Mouse (Mus musculus) gastrocnemius, adult 2 months (tissue): Measurements from ENCODE around the gene Mapre1. TPM values are rescaled to one million over a fixed set of nuclear protein-coding genes. Genes with fewer than 3 reads are reported as not detected.

Experiments
- DNase-seq: peaks from one replicate; pipeline ENCODE4 v3.0.0; 2022
- H3K27ac ChIP-seq: fragments of 200-600 bp; 2 replicates; pipeline ENCODE4 v1.8.1; 2022; ENCODE audit warnings: mild to moderate bottlenecking
- H3K4me3 ChIP-seq: fragments of 200-600 bp; 2 replicates; pipeline ENCODE4 v1.8.1; 2022; ENCODE audit warnings: mild to moderate bottlenecking, moderate library complexity
- CTCF ChIP-seq: fragments of 200-600 bp; IDR thresholded peaks from 2 replicates; pipeline ENCODE4 v1.8.1; 2022; ENCODE audit warnings: antibody characterized with exemption, mild to moderate bottlenecking, moderate library complexity
- intact Hi-C: fragments of 180-260 bp; cut with DNase I; formaldehyde crosslinking; loops from one replicate; pipeline ENCODE4 v1.15.1; 2025
- total RNA-seq, 2 experiments: library from RNA; stranded (reverse); gene quantifications; 2 replicates each; pipeline ENCODE4 v1.2.3; 2021

Gene Mapre1
- total RNA-seq, 2 experiments from 2014 or later, result 32.8 to 41.3 TPM

- no peak for TF ChIP-seq CTCF
- intact Hi-C loops, result no loop called here
- Histone ChIP-seq H3K4me3 (no peak overlapping the region), H3K27ac (no peak overlapping the region)
- DNase-seq, result no peak
Observed at GRCm38 (mm10) chr2:153725291-153725690, 15.8 kb upstream of the Mapre1 start.

- no peak for DNase-seq
- intact Hi-C loops, result no loop called here
- H3K27ac ChIP-seq, result no peak overlapping the region
- no peak for TF ChIP-seq CTCF
- no peak overlapping the region for H3K4me3 ChIP-seq
Observed at GRCm38 (mm10) chr2:153734033-153734432, 7.0 kb upstream of the Mapre1 start.

GRCm38 (mm10) chr2:153741437-153742065 is 477 bp downstream of the Mapre1 start:
- DNase-seq, result no peak
- TF ChIP-seq CTCF, result no peak
- Histone ChIP-seq H3K4me3 (peak overlapping the region; percentile 89), H3K27ac (peak overlapping the region; percentile 98)
- intact Hi-C loops, result no loop called here

GRCm38 (mm10) chr2:153747994-153748393 is 6.9 kb downstream of the Mapre1 start:
- Histone ChIP-seq H3K27ac (no peak overlapping the region), H3K4me3 (no peak overlapping the region)
- intact Hi-C loops, result no loop called here
- no peak for DNase-seq
- no peak for TF ChIP-seq CTCF

- H3K27ac ChIP-seq, result peak overlapping the region; percentile 49
- DNase-seq, result no peak
- no peak for TF ChIP-seq CTCF
- no peak overlapping the region for H3K4me3 ChIP-seq
- intact Hi-C loops, result no loop called here
Observed at GRCm38 (mm10) chr2:153750363-153750762, 9.3 kb downstream of the Mapre1 start.

GRCm38 (mm10) chr2:153762121-153762520 is 21.0 kb downstream of the Mapre1 start:
- H3K27ac ChIP-seq, result no peak overlapping the region

GRCm38 (mm10) chr2:153767484-153767883 is 26.4 kb downstream of the Mapre1 start:
- intact Hi-C loops, result no loop called here
- no peak for TF ChIP-seq CTCF

More at GRCm38 (mm10) chr2:153762121-153762520, 21.0 kb downstream of the Mapre1 start:
- intact Hi-C loops, result no loop called here
- no peak for TF ChIP-seq CTCF
- no peak overlapping the region for H3K4me3 ChIP-seq
- no peak for DNase-seq

GRCm38 (mm10) chr2:153768881-153769280 is 27.8 kb downstream of the Mapre1 start:
- Histone ChIP-seq H3K27ac (no peak overlapping the region), H3K4me3 (no peak overlapping the region)
- DNase-seq, result no peak
- intact Hi-C loops, result no loop called here
- TF ChIP-seq CTCF, result no peak

More at GRCm38 (mm10) chr2:153767484-153767883, 26.4 kb downstream of the Mapre1 start:
- DNase-seq, result no peak
- H3K27ac ChIP-seq, result no peak overlapping the region
- H3K4me3 ChIP-seq, result no peak overlapping the region

- TF ChIP-seq CTCF, result no peak
- Histone ChIP-seq H3K27ac (no peak overlapping the region), H3K4me3 (no peak overlapping the region)
- DNase-seq, result no peak
- intact Hi-C loops, result no loop called here
Observed at GRCm38 (mm10) chr2:153772950-153773349, 31.9 kb downstream of the Mapre1 start.

- H3K4me3 ChIP-seq, result no peak overlapping the region
- DNase-seq, result no peak
- intact Hi-C loops, result no loop called here
- H3K27ac ChIP-seq, result no peak overlapping the region
- TF ChIP-seq CTCF, result no peak
Observed at GRCm38 (mm10) chr2:153775472-153775871, 34.4 kb downstream of the Mapre1 start.

GRCm38 (mm10) chr2:153778638-153779362 is 37.7 kb downstream of the Mapre1 start:
- Histone ChIP-seq H3K4me3 (peak overlapping the region; percentile 76), H3K27ac (peak overlapping the region; percentile 77)
- intact Hi-C loops, result no loop called here
- peak; percentile 90 for DNase-seq
- TF ChIP-seq CTCF, result no peak

GRCm38 (mm10) chr2:153779394-153779981 is 38.4 kb downstream of the Mapre1 start, which contains the start of gene Efcab8:
Gene Efcab8, plus strand, starts transcription at chr2:153779931.
- peak within 1 kb of the TSS; percentile 77 for H3K27ac ChIP-seq
- no peak for TF ChIP-seq CTCF
- peak within 1 kb of the TSS; percentile 76 for H3K4me3 ChIP-seq
- DNase-seq, result no peak
- intact Hi-C loops, result no loop called here

- TF ChIP-seq CTCF, result no peak
- DNase-seq, result no peak
- no peak overlapping the region for H3K4me3 ChIP-seq
- intact Hi-C loops, result no loop called here
- no peak overlapping the region for H3K27ac ChIP-seq
Observed at GRCm38 (mm10) chr2:153781181-153781580, 40.1 kb downstream of the Mapre1 start.
